Mouse (Mus musculus): Measurements from ENCODE around the gene Pitx3. TPM values are rescaled to one million over a fixed set of nuclear protein-coding genes. Genes with fewer than 3 reads are reported as not detected.

Pitx3 gene
- polyA plus RNA-seq, 1 experiment from 2014 or later = 0.48 TPM

DNA sequence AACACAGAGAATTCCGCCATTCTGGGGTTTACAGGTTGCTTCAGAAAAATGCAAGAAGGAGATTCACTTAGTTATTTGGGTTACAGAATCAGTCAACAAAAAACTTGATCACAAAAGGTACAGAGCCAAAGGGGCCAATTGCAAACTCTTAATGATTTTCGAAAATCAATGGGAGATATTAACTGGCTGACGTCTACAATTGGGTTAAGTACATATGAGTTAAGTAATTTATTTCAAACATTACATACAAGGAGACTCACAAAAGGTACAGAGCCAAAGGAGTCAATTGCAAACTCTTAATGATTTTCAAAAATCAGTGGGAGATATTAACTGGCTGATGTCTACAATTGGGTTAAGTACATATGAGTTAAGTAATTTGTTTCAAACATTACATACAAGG, 48.6 kb downstream of the Pitx3 start:
- Histone ChIP-seq H3K4me3 (no peak overlapping the region), H3K9me3 (replicated peaks) (no peaks in the 10 kb centered on the region), H3K9ac (no peak overlapping the region), H3K27me3 (no peaks in the 10 kb centered on the region), H3K4me1 (replicated peaks) (no peaks in the 10 kb centered on the region), H3K36me3 (no peaks in the 10 kb centered on the region), H3K4me2 (no peak overlapping the region), H3K27ac (no peak overlapping the region)
- no peak for ATAC-seq (replicated peaks; ENCODE audit: insufficient number of reproducible peaks, insufficient read depth, low FRiP score, low read depth)
- WGBS = 81% methylated on average over 3 of the region's 3 CpGs

DNA sequence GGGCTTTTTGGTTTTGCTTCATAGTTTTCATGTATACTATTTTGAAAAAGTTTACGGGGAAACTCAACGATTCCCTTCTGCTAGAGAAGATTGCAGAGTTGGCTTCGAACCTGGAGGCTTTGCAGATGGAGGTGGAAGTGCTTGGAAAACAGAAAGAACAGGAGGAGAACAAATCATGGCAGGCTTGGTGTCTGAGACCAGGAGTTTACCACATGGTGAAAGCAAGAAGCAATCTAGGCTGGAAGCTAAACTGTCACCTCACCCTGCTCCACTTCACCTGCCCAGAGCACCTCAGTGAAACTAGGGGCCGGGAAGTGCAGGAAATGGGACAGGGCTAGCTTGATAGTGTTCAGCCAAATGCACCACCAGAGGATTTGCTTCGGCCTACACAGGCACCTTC, 51.7 kb downstream of the Pitx3 start:
- Histone ChIP-seq H3K4me2 (no peak overlapping the region), H3K4me3 (no peak overlapping the region), H3K27me3 (no peaks in the 10 kb centered on the region), H3K9me3 (replicated peaks) (no peaks in the 10 kb centered on the region), H3K4me1 (replicated peaks) (no peaks in the 10 kb centered on the region), H3K36me3 (no peaks in the 10 kb centered on the region), H3K9ac (no peak overlapping the region), H3K27ac (no peak overlapping the region)
- WGBS = 76% methylated on average over 5 of the region's 5 CpGs
- ATAC-seq (replicated peaks; ENCODE audit: insufficient number of reproducible peaks, insufficient read depth, low FRiP score, low read depth) = no peak

DNA sequence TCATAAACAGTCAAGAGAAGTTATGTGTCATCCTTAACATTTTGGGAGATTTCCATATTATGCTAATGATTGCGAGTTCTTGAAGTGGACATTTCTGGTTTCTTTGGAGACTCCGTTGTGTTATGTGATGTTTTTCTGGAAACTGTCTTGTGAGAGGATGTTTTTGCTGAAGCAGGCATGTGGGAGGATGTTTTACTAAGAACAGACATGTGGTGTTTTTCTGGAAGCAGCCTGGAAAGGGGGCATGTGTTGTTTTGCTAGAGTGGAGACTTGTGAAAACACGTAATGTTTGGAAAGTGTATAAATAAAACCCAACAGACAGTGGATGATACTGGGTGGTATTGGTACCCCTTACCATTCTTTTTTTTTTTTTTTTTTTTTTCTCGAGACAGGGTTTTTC, 52.8 kb downstream of the Pitx3 start:
- Histone ChIP-seq H3K27ac (no peak overlapping the region), H3K4me1 (replicated peaks) (no peaks in the 10 kb centered on the region), H3K9ac (no peak overlapping the region), H3K9me3 (replicated peaks) (no peaks in the 10 kb centered on the region), H3K4me3 (no peak overlapping the region), H3K27me3 (no peaks in the 10 kb centered on the region), H3K4me2 (no peak overlapping the region), H3K36me3 (no peaks in the 10 kb centered on the region)
- ATAC-seq (replicated peaks; ENCODE audit: insufficient number of reproducible peaks, insufficient read depth, low FRiP score, low read depth) = no peak
- WGBS = 70% methylated on average over 4 of the region's 4 CpGs

DNA sequence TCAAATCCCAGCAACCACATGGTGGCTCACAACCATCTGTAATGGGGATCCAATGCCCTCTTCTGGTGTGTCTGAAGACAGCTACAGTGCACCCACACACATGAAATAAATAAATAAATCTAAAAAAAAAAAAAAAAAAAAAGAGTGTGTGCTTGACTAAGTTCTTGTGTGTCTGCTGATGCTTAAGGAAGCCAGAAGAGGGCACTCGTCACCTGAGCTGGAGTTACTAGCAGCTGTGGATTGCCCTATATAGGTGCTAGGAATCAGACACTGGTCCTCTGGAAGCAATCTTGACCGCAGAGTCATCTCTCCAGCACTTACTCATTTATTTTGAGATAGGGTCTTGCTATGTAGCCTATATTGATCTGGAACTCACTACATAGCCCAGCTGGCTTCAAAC, 54.0 kb downstream of the Pitx3 start:
- no peaks in the 10 kb centered on the region for H3K4me1 ChIP-seq (replicated peaks)
- H3K36me3 ChIP-seq = no peaks in the 10 kb centered on the region
- H3K9ac ChIP-seq = no peak overlapping the region
- no peak for ATAC-seq (replicated peaks; ENCODE audit: insufficient number of reproducible peaks, insufficient read depth, low FRiP score, low read depth)
- H3K27me3 ChIP-seq = no peaks in the 10 kb centered on the region
- WGBS = 83% methylated on average over 2 of the region's 2 CpGs
- H3K9me3 ChIP-seq (replicated peaks) = no peaks in the 10 kb centered on the region
- H3K4me2 ChIP-seq = no peak overlapping the region
- H3K4me3 ChIP-seq = no peak overlapping the region
- no peak overlapping the region for H3K27ac ChIP-seq

DNA sequence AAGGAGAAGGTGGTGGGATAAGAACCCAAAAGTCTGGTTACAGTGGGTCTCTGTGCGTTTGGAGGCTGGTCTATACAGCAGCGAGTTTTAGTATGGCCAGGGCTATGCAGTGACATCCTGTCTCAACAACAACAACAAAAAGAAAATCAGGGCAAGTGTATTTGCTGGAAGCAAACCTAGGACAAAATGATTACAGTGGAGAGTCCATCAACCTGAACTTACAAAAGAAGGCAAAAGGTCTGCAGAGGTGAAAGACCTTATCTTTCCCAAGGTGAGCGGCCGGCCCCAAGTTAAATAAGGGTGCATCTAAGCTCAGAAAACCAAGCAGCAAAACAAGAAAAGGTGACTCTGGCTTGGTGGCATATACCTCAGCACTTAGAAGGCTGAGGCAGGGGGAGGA, 56.5 kb downstream of the Pitx3 start:
- Histone ChIP-seq H3K27me3 (no peaks in the 10 kb centered on the region), H3K4me1 (replicated peaks) (peaks cover 7% of the 10 kb centered on the region), H3K4me3 (no peak overlapping the region), H3K9ac (no peak overlapping the region), H3K9me3 (replicated peaks) (no peaks in the 10 kb centered on the region), H3K36me3 (no peaks in the 10 kb centered on the region), H3K27ac (no peak overlapping the region), H3K4me2 (no peak overlapping the region)
- ATAC-seq (replicated peaks; ENCODE audit: insufficient number of reproducible peaks, insufficient read depth, low FRiP score, low read depth) = no peak
- 80% methylated on average over 4 of the region's 4 CpGs for WGBS

DNA sequence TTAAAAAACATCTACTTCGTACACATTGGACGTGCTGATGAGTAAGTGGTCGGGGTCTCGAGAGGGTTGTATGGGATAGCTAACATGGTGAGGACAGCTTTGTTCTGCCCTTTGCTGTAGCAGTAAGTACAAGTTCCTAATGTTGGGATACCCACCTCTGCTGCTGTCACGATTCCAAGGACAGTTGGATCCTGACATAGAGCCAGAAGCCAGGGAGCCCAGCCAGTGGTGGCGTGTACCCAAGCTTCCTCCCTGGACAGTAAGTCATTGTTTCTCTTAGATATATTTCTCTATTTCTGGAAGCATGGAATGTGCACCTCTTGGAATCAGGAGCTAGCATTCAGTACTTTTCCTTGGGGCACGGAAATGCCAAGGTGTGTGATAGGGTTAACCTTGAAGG, 60.3 kb downstream of the Pitx3 start:
- H3K4me3 ChIP-seq = no peak overlapping the region
- peaks cover 7% of the 10 kb centered on the region for H3K4me1 ChIP-seq (replicated peaks)
- H3K27ac ChIP-seq = no peak overlapping the region
- H3K36me3 ChIP-seq = peaks cover 26% of the 10 kb centered on the region
- H3K27me3 ChIP-seq = no peaks in the 10 kb centered on the region
- no peaks in the 10 kb centered on the region for H3K9me3 ChIP-seq (replicated peaks)
- ATAC-seq (replicated peaks; ENCODE audit: insufficient number of reproducible peaks, insufficient read depth, low FRiP score, low read depth) = no peak
- H3K4me2 ChIP-seq = no peak overlapping the region
- 53% methylated on average over 7 of the region's 7 CpGs for WGBS
- H3K9ac ChIP-seq = no peak overlapping the region

DNA sequence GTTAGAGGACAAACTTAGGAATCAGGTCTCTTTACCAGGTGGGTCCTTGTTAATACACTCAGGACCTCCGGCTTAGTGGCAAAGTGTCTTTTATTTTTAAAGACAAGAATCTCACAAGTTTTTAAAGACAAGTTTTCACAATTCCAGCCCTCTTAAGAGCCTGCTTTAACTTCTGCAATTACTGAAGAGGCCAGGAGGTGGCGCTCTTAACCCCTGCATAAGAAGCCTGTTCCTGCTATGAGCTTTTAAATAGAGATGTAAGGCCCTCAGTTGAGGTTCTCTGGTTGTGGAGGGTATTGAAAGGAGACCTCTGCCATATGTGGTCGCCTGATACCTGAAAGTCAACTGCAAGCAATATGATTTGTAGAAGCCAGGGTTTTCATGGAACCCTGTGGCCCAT, 61.8 kb downstream of the Pitx3 start:
- H3K4me3 ChIP-seq = no peak overlapping the region
- H3K4me1 ChIP-seq (replicated peaks) = peaks cover 7% of the 10 kb centered on the region
- ATAC-seq (replicated peaks; ENCODE audit: insufficient number of reproducible peaks, insufficient read depth, low FRiP score, low read depth) = no peak
- peaks cover 41% of the 10 kb centered on the region for H3K36me3 ChIP-seq
- 45% methylated on average over 3 of the region's 3 CpGs for WGBS
- no peak overlapping the region for H3K9ac ChIP-seq
- H3K9me3 ChIP-seq (replicated peaks) = no peaks in the 10 kb centered on the region
- H3K4me2 ChIP-seq = no peak overlapping the region
- H3K27me3 ChIP-seq = no peaks in the 10 kb centered on the region
- H3K27ac ChIP-seq = no peak overlapping the region

Other genes starting within 250 kb of the Pitx3 start
- 12.2 and 15.3 TPM in 2 replicates for gene Armh3, start 149.8 kb downstream of the Pitx3 start, polyA plus RNA-seq (2015; fragmentation: Nextera tagmentation; extraction: Ambion mirVana)
- gene Hps6, start 144.8 kb downstream of the Pitx3 start, polyA plus RNA-seq (2015; fragmentation: Nextera tagmentation; extraction: Ambion mirVana) = 6.5 and 7.5 TPM in 2 replicates
- 17.7 and 25.8 TPM in 2 replicates for gene Pprc1, start 103.4 kb downstream of the Pitx3 start, polyA plus RNA-seq (2015; fragmentation: Nextera tagmentation; extraction: Ambion mirVana)
- gene Ldb1, start 103.1 kb downstream of the Pitx3 start, polyA plus RNA-seq (2015; fragmentation: Nextera tagmentation; extraction: Ambion mirVana) = 64.5 and 78.7 TPM in 2 replicates
- 37.0 and 46.9 TPM in 2 replicates for gene Nolc1, start 72.5 kb downstream of the Pitx3 start, polyA plus RNA-seq (2015; fragmentation: Nextera tagmentation; extraction: Ambion mirVana)
- not detected in 2 replicates for gene Elovl3, start 16.4 kb downstream of the Pitx3 start, polyA plus RNA-seq (2015; fragmentation: Nextera tagmentation; extraction: Ambion mirVana)
- 41.2 and 48.2 TPM in 2 replicates for gene Gbf1, start 4.2 kb upstream of the Pitx3 start, polyA plus RNA-seq (2015; fragmentation: Nextera tagmentation; extraction: Ambion mirVana)
- 7.7 and 13.5 TPM in 2 replicates for gene Nfkb2, start 156.0 kb upstream of the Pitx3 start, polyA plus RNA-seq (2015; fragmentation: Nextera tagmentation; extraction: Ambion mirVana)
- gene Psd, start 178.8 kb upstream of the Pitx3 start, polyA plus RNA-seq (2015; fragmentation: Nextera tagmentation; extraction: Ambion mirVana) = 4.5 and 6.8 TPM in 2 replicates
- 10.5 and 11.4 TPM in 2 replicates for gene Fbxl15, start 179.9 kb upstream of the Pitx3 start, polyA plus RNA-seq (2015; fragmentation: Nextera tagmentation; extraction: Ambion mirVana)
- gene Cuedc2, start 190.4 kb upstream of the Pitx3 start, polyA plus RNA-seq (2015; fragmentation: Nextera tagmentation; extraction: Ambion mirVana) = 118 and 139 TPM in 2 replicates
- gene Mfsd13a, start 192.8 kb upstream of the Pitx3 start, polyA plus RNA-seq (2015; fragmentation: Nextera tagmentation; extraction: Ambion mirVana) = 4.1 and 7.5 TPM in 2 replicates
- 0.67 and 1.1 TPM in 2 replicates for gene 2310034G01Rik, start 202.0 kb upstream of the Pitx3 start, polyA plus RNA-seq (2015; fragmentation: Nextera tagmentation; extraction: Ambion mirVana)
- gene Actr1a, start 247.4 kb upstream of the Pitx3 start, polyA plus RNA-seq (2015; fragmentation: Nextera tagmentation; extraction: Ambion mirVana) = 103 and 122 TPM in 2 replicates
- 15.2 and 20.6 TPM in 2 replicates for gene Sufu, start 248.6 kb upstream of the Pitx3 start, polyA plus RNA-seq (2015; fragmentation: Nextera tagmentation; extraction: Ambion mirVana)